Mouse (Mus musculus) adrenal gland (tissue): Measurements from ENCODE around the gene Zbtb24.
"Not testable (repeated sequence)": the region's sequence is repeated elsewhere in the genome, so short reads cannot be mapped to it uniquely, and the experiment has no call there.

ENCODE experiments used
- intact Hi-C: fragments of 180-260 bp; cut with DNase I; formaldehyde crosslinking; loops from one replicate; pipeline ENCODE4 v1.15.1; 2025
- long read RNA-seq, 2 experiments: library from polyadenylated mRNA; unstranded; transcript quantifications; one replicate each; pipeline ENCODE4 v2.0.0; 2020; ENCODE audit warnings: borderline replicate concordance in 1 of 2; ENCODE audit not compliant: insufficient replicate concordance in 1 of 2

The Zbtb24 gene
- long read RNA-seq, experiment 1, partial matches to known transcripts: 0 of 4 reads
- long read RNA-seq, experiment 1, other reads (novel, unspliced or antisense): 1 of 4 reads
- long read RNA-seq, experiment 2, partial matches to known transcripts: 0 of 7 reads
- long read RNA-seq, experiment 2, other reads (novel, unspliced or antisense): 1 of 7 reads

DNA sequence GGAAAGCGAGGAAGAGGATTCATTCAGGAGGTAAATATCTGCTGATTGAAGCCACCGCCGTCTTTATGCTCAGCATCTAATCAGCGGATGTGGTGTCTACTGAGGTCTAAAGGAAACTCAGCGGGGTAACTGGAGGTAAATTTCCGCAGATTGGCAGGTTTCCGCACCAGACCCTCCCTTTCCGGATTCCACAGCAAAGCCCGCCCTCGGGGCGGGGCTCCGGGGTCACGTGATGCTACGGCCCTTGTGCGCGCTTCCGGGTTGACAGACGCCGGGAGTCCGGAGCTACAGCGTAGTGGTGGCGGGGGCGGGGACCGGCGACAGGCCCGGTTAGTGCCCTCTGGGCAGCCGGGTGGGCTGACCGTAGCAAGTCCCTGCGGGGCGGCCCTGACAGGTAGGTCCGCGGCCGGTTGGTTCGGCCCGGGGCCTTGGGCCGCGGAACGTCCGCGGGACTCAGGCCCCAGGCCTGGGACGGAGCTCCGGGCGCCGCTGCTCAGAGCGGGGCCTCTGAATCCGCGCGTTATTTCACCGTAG, at the start of gene Zbtb24:
Gene Zbtb24, plus strand, starts transcription at position 247 of the 534 bp plus-strand sequence.
- intact Hi-C loops: no loop called here

DNA sequence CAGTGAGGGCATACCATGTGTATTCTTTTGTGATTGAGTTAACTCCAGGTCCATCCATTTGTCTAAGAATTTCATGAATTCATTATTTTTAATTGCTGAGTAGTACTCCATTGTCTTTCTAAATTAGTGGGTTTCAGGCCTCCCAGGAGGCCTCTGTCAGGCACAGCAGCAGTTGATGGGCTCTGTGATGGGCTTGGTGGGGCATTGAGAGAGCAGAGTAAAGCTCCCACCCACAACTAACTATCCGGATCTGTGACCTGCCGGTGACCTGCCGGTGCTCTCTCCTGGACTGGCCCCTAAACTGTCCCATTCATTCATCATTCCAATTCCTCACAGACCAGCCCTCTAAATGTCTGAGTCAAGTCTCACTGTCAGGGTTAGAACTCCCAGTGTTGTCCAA, 49.1 kb upstream of the Zbtb24 start:
- intact Hi-C loops: loop anchor here (10.0 kb wide), 2 partner anchors 96 to 396 kb away; partner anchors contain the start of genes Ak9 and Fig4

DNA sequence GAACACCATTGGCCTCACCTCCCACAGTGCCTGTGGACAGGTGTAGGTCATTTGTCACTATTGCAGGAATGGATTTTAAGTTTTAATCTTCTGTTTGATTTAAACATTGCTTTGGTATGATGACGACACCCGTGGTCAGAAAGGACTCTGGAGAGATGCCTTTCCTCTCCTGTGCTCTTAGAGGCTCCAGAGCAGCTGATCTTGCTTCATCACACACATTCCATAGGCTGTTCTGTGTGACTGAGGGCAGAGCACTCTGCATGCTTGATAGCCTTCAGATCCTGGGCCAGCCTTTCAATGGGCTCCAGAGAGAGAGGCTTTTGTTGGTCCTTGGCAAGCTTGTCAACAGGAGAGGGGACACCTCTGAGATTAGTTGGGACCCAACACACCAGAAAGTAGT, 46.8 kb upstream of the Zbtb24 start:
- intact Hi-C loops: loop anchor here (10.0 kb wide), 2 partner anchors 99 to 399 kb away; partner anchors contain the start of genes Ak9 and Fig4

DNA sequence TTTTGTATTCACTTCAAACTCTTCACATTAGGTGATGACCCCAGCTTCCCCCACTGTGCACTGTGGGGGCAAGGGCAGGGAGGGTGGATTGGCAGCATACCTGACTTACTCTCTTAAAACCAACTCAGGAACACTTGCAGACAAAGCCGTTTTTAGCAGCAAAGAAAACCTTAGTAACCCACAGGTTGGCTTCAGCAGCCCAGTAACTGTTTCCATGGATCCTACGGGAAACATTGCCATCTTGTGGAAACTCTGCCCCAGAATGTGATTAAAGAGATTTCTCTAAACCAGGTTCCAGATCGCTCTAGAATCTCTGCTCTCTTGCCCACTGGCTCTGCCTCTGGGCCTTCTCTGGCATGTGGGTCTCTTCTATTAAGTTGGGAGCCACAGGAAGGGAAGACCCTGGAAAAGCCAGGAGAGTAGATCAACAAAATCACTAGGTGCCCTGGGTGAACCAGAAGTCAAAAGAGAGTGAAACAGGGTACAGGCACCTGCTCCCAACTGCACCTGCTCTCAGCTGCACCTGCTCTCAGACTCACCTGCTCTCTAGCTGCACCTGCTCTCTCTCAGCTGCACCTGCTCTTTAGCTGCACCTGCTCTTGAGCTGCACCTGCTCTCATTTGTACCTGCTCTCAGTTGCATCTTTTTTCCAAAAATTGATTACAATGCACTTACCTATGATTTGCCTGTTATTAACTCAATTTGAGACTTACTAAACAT, 46.1 kb upstream of the Zbtb24 start:
- intact Hi-C loops: loop anchor here (10.0 kb wide), 2 partner anchors 99 to 399 kb away; partner anchors contain the start of genes Ak9 and Fig4

DNA sequence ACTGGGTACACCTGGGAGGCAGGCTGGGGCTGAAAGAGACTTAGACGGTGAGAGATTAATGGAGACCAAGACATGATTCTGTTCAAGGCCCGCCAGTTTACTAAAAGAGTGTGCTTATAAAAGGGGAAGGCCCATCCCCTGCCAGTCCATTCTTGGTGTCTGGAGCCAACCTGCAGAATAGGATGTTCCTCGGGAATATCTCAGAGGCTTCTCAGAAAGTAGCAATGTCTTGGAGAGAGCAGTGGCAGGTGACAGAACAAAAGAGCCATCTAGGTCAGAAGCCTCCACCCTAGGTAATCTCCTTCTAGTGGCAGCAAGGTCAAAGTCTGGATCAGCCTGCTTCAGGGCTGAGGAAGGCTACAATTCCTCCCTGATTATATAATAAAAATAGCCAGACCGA, 40.0 kb upstream of the Zbtb24 start:
- intact Hi-C loops: not testable (repeated sequence)

DNA sequence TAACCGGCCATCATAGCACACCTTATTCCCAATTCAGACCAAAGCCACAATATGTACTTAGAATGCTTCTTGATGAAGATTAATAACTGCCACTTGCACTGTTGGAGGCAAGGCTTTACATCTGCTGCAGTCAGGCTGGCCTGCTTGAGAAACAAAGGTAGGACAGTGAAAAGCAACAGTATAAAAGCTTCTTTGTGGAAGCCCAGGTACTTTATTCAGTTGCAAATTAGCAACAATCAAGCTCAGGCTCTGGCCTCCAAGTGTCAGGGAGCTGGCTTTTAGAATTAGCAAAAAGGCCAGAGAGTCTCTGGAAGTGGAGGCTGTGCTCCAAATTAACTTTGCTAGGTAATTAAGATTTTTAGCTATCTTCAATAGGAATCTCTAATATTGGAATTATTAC, 39.4 kb upstream of the Zbtb24 start:
- intact Hi-C loops: not testable (repeated sequence)

DNA sequence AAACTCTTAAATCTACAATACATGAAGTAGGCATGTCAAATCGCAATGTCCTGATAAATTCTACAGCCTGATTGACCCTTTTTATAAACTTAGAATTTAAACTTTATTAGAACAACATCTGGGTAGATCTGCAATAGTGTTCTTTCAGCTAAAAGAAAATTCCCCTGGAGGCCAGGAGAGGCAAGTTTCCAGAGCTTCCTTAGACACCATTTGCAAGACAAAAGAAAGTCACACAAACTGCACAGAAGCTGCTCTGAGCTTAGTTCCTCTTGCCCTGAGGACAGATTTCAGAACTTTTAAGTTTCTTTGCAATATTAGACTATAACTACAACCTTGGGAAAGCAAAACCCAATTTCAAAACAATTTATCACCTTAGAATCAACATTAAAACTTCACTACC, 36.7 kb upstream of the Zbtb24 start:
- intact Hi-C loops: not testable (repeated sequence)

DNA sequence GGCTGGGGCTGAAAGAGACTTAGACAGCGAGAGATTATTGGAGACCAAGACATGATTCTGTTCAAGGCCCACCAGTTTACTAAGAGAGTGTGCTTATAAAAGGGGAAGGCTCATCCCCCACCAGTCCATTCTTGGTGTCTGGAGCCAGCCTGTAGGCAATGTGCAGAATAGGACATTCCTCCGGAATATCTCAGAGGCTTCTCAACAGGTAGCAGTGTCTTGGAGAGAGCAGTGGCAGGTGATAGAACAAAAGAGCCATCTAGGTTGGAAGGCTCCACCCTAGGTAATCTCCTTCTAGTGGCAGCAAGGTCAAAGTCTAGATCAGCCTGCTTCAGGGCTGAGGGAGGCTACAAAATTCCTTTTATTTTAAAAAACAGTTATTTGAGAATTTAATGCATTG, 34.8 kb upstream of the Zbtb24 start:
- intact Hi-C loops: not testable (repeated sequence)

DNA sequence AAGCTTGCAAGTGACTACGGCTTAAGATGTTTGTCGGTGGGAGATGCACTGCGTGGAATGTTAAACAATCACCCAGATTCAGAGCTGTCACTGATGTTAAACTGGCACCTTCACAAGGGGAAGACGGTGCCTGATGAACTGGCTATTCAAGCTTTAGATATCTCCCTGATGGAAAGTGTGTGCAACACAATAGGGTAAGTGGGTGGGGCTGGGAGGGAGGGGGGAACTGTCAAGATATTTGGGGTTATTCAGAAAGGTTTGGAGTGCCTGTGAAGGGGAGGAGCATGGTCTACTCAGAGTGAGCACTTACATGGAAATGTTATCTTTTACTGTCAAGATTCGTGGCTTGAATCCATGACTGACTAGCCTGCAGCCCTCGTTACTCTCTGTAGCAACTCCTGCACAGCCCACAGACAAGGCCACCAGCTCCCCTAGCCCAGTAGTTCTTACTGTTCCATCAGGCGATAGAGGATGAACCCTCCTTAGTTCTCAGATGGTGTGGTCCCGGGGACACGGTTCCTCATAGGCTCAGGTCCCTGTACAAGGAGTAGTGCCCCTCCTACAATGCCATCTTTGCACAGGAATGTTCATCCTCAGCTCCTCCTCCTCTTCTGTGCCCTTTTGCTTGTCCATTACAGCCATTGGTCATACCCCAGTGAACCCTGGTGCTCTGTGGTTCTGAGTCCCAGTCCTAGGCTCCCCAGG, 29.5 kb upstream of the Zbtb24 start:
- intact Hi-C loops: loop anchor here (10.0 kb wide), 1 partner anchor 264 kb away; no protein-coding TSS in a partner anchor

DNA sequence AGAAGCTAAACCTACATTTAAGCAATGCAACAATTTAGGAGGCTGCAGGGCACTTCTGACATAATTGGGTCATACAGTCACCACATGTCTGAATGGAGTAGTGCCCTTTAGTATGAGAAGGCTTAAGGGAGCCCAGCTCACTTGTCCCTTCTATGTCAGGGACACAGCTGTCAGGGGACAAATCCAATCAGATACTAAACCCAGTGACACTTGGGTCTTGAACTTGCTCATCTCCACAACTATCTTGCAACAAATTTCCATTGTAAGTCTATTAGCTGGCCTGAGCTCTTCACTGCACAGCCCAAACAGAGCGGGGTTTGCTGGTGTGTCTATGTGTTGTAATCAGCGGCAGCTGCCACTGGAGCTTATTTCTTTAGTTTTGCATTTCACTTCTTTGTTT, 26.5 kb upstream of the Zbtb24 start:
- intact Hi-C loops: loop anchor here (10.0 kb wide), 1 partner anchor 261 kb away; no protein-coding TSS in a partner anchor

DNA sequence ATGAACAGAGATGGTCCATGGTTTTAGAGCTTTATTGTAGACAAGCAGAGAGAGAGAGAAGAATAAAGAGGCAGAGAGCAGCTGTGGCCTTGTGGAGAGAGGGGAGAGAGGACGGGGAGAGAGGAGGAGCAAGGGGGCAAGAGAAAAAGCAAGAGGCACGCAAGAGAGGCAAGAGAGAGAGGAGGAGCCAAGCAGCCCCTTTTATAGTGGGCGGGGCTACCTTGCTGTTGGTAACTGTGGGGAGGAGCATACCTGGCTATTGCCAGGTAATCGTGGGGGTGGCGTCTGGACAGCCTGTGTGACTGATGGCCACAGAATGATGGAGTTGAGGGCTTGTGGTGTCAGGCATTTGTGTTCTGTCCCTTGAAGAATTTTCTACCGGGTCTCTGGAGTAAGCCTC, 23.8 kb upstream of the Zbtb24 start:
- intact Hi-C loops: loop anchor here (10.0 kb wide), 1 partner anchor 258 kb away; no protein-coding TSS in a partner anchor

DNA sequence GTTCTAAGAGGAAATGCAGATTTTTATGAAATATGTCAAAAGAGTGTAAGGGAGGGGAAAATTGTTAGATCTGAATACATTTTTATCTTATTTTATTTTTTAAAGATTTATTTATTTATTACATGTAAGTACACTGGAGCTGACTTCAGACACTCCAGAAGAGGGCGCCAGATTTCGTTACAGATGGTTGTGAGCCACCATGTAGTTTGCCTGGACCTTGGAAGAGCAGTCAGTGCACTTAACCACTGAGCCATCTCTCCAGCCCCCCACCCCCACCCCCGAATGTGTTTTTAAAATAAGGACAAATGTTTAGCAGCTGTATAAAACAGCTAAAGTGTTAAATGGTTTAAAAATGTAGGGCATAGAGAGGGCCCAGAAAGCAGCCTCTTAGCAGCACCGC, 15.6 kb upstream of the Zbtb24 start:
- intact Hi-C loops: loop anchor here (10.0 kb wide), 1 partner anchor 70 kb away; no protein-coding TSS in a partner anchor

DNA sequence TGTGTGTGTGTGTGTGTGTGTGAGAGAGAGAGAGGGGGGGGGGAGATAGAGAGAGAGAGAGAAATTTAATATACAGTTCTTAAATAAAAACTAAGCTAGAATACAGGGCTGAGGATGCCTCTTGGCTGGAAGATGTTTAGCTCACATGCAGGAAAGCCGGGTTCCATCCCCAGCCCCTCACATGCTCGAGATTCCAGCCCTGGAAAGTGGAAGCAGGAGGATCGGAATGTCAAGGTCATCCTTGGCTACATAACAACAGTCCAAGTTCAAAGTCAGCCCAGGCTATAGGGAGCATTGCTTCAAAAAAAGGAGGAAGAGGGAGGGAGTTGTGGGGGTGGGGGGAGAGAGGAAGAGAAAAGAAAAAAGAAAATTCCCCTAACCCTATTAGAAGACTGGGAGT, 15.0 kb upstream of the Zbtb24 start:
- intact Hi-C loops: loop anchor here (10.0 kb wide), 1 partner anchor 70 kb away; no protein-coding TSS in a partner anchor

DNA sequence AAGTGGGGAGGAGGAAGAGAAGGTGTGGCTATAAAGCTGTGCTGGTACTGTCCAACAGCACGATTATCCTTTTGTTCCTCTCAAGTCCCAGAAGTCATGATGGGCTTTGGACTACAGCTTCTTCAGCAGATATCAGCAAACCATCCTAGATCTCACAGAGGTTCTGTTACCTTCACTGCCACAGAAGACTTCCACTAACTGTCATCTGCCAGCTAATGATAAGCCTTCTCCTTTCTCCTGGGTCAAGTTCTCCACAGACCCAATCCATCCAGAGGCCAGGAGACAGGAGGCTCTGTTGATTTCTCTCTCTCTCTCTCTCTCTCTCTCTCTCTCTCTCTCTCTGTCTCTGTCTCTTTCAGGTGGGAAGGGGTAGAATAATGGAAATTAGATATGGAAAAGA, 2.0 kb upstream of the Zbtb24 start:
- intact Hi-C loops: no loop called here

DNA sequence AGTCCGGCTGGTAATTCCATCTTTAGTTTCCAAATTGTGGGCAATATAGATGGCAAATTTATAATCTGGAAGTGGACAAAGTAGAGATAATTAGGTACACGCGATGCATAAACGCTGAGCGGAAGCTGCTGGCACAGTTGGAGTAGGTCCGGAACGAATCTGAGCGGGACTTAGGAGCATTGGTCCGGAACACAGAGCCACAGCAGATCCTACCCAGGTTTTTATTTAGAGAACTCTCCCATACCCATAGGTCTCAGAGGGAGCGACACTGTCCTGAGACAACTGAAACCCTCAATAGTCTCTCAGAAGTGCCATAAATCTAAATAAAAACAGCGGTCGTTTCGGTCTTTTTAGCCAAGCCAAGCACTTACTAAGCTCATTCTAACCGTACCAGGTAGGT, 499 bp upstream of the Zbtb24 start:
- intact Hi-C loops: no loop called here

DNA sequence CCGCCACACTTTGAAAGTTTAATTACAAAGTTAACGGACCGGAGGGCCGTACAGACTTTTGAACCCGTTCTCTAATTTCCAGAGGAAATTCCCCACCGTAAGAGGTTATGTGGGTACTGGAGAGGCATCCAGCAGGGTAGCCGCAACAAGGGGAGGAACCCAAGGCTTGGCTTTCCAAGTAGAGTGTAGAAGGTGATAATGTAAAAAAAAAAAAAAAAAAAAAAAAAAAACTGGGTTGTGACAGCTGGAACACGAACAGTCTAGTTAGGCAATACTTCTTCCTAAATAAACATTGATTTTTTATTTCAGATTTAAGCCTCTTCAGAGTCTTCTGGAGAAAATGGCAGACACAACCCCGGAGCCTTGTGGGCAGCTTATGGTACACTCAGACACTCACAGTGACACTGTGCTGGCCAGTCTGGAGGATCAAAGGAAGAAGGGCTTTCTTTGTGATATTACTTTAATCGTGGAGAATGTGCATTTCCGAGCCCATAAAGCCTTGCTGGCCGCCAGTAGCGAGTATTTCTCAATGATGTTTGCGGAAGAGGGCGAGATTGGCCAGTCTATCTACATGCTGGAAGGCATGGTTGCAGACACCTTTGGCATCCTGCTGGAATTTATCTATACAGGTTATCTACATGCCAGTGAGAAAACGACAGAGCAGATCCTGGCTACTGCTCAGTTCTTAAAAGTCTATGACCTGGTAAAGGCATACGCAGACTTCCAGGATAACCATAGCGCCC, 768 bp downstream of the Zbtb24 start:
- intact Hi-C loops: no loop called here

DNA sequence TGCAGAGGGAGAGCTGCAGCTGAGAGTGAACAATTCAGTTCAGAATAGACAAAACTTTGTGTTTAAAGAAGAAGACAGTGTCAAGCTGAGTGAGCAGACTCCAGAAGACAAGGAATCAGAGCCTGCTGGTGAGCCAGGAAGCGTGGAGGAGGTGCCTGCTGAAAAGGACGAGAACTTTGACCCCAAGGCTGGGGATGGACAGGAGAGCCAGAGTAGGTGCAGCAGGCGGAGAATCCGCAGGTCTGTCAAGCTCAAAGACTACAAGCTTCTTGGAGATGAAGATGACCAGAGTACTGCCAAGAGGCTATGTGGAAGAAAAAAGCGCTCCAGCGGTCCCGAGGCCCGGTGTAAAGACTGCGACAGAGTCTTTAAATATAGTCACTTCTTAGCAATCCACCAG, 1.5 kb downstream of the Zbtb24 start:
- intact Hi-C loops: no loop called here

DNA sequence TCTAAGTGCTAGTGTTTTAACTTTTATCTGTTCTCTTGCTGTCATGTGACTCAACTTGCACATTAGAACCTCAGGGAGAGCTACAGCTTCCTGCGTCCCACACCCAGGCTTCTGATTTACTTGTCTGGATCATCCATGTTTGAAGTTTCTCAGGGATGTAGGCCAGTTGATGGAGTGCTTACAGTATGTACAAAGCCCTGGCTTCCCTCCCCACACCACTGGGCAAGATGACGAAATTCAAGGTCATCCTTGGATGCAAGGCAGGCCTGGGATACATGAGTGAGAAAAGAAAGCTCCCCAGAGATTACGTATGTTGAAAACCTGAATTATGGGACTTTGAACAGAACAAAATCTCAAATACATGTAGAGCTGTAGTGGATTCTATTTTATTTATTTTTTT, 2.6 kb downstream of the Zbtb24 start:
- intact Hi-C loops: no loop called here

DNA sequence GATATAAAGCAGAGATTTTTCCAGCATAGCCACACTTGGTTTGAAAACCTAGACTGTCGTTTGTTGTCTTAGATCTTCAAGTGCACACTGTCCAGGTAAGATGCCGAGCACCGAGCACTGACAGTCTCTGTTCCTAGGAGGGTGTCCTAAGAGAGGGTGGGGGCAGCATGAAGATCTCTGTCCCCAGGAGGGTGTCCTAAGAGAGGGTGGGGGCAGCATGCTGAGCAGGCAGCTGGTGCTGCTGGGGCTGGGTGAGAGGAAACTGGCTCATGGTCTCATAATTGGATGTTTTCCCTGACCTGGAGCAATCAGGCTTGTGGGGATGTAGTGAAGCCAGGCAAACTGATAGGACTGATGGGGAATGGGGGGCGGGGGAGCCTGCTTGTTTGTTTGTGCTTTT, 9.8 kb downstream of the Zbtb24 start:
- intact Hi-C loops: no loop called here

DNA sequence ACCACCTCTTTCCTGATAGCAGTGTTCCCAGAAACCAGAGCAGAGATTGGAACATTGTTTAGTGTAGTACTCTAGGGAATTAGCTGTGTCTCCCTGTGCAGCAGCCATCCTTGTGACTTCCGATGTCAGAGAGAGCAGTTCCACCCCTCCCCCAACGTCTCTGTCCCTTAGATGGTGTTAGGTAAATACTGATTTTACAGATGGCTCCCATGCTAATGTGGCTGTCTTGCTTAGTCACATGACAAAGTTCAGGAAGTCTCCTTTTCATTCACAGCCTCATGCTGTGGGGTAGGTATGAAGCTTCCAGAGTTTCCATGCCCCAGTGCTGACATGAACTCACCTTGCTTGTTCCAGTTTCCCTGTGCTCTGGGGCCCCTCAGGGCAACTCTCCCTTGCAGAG, 10.3 kb downstream of the Zbtb24 start:
- intact Hi-C loops: no loop called here
